Mouse (Mus musculus) erythroblast, embryonic 14.5 days (primary cell): Measurements from ENCODE around the gene Plin3.

Experiments used
- GATA1 ChIP-seq: IDR thresholded peaks from 2 replicates; pipeline ENCODE4 v1.6.1; 2012; ENCODE audit warnings: low read length, inconsistent platforms, mixed read lengths
- TAL1 ChIP-seq: IDR thresholded peaks from 3 replicates; pipeline ENCODE4 v1.6.1; 2012; ENCODE audit warnings: low read length, inconsistent platforms, mixed read lengths

DNA sequence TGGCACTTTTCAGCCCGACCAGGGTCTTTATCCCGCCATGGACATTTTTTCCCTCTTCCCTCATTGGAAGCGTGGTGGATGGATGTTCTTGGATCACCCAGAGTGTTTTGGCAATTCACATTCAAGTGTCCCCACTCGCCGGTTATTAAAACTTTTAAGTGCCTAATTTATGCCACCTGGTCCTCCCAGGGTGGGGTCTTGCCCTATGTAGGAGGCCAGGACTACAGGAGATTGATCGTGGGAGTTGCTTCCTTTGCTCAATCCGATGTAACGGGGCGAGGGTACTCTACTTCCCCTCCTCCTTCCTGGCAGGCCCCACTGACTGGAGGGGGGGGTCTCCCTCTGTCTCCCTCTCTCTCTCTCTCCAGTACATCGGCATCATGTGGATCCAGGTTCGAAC lies 12.0 kb upstream of the Plin3 start:
- TF ChIP-seq TAL1 (no peak), GATA1 (no peak)
